Mouse (Mus musculus): ENCODE measurements around the gene Igfbp5.

DNA sequence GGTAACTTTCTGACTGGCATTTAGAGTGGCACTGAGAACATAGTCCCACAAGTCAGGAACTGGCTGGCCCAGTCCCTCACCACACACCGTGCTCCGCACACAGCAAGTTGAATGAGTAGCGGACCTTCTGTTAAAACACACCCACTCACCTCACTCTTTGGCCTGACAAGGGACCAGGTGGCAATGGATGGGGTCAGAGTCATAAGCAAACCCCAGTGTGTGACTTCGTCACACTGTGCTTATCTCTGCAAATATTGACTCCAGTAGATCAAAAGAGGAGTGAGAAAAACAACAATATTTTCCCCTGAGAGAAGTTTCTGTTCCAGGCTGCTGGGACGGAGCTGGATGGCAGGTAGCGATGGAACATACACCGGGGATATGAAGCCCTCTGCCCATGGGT is 65.4 kb downstream of the Igfbp5 start:
- TF ChIP-seq GATA1 (IDR thresholded peaks at IDR 0.05; ENCODE audit: borderline replicate concordance, low read length) (no peak), FLI1 (IDR thresholded peaks at IDR 0.05; ENCODE audit: low read length) (no peak)

All from megakaryocyte, embryonic 14.5 days (primary cell).